Mouse (Mus musculus): Measurements from ENCODE around the gene Ckap5. TPM values are rescaled to one million over a fixed set of nuclear protein-coding genes. Genes with fewer than 3 reads are reported as not detected.
A peak's percentile ranks its signal among the peaks of the same experiment; 100 is the strongest.
"Not testable (repeated sequence)": the region's sequence is repeated elsewhere in the genome, so short reads cannot be mapped to it uniquely, and the experiment has no call there.

Ckap5 gene
- polyA plus RNA-seq (2015; fragmentation: Nextera tagmentation; extraction: Ambion mirVana), result 32.8 and 39.3 TPM in 2 replicates

DNA sequence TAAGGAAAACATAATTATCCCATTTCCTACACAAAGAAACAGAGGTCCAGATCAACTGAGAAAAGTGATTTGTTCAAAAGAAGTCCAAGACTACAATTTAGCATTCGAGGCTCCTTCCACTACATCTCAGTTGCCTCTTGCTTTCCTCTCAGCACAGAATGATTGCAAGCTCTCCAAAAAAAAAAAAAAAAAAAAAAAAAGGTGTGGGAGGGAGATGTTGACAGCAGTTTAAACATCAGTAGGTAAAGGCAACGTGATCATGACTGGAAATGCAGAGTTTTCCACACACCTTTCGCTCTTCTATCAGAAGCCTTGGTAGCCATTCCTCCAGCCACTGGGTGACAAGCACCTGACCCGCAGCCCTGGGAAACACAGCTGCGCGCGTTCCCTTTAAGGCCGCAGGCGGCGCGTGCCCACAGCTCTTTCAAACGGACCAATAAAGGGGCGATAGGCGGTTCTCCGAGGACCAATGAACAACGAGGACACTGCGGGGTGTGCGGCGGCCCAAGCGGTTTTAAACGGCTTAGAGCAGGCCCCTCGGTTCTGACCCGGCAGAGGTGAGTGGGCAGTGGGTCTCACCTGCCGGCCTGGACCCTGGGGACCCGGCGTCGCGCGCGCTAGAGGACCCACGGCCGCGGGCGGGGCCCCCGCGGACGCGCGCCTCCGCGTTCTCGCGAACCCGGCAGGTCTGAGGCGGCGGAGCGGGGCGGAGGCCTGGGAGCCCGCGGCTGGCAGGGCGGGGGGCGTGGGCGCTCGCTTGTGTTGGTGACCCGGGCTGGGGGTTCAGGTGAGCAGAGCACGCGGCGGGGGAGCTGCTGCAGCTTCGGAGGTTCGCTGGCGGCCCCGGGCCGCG is at the start of gene Ckap5:
Ckap5 (plus strand) TSS at position 469 of the 853 bp plus-strand sequence.
- peak within 1 kb of the TSS; percentile 86 for H3K27ac ChIP-seq (ENCODE audit: low read length)
- no peaks in the 10 kb centered on the region for H3K27me3 ChIP-seq (ENCODE audit: control insufficient read depth, insufficient read depth, low read depth, low read length)
- no peaks in the 10 kb centered on the region for H3K9me3 ChIP-seq (replicated peaks; ENCODE audit: control insufficient read depth, low read length)
- H3K4me1 ChIP-seq (ENCODE audit: control insufficient read depth, low read depth, low read length), result peaks cover 8% of the 10 kb centered on the region
- peaks cover 7% of the 10 kb centered on the region for H3K36me3 ChIP-seq (ENCODE audit: control insufficient read depth, insufficient read depth)
- H3K4me3 ChIP-seq (ENCODE audit: low read depth, low read length), result peak within 1 kb of the TSS; percentile 99
- ATAC-seq (ENCODE audit: low read depth), result peak; percentile 99
- under 1% methylated on average over 56 of the region's 64 CpGs for WGBS (ENCODE audit: insufficient replicate concordance)
- peak within 1 kb of the TSS; percentile 97 for H3K9ac ChIP-seq (ENCODE audit: low read depth, low read length)
- peak within 1 kb of the TSS; percentile 83 for H3K4me2 ChIP-seq (ENCODE audit: low read depth, low read length)

DNA sequence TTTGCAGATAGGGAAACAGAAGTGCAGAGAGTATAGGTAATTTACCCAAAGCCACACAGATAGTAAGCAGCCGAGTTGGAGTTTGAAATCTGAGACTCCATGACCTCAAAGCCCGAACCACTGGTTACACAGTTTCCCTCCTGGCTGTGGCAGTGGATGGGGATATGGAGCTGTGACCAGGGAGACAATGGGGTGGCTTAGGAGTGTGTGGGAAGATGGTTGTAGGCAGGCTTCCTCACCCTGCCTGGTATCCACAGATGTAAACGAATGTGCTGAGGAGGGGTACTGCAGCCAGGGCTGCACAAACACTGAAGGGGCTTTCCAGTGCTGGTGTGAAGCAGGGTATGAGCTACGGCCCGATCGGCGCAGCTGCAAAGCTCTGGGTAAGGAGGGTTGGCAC is 49.7 kb upstream of the Ckap5 start:
- WGBS (ENCODE audit: insufficient replicate concordance), result 69% methylated on average over 7 of the region's 7 CpGs
- no peaks in the 10 kb centered on the region; the same call in 1 of the 2 replicates for H3K36me3 ChIP-seq (ENCODE audit: control insufficient read depth, insufficient read depth)
- no peaks in the 10 kb centered on the region for H3K27me3 ChIP-seq (ENCODE audit: control insufficient read depth, insufficient read depth, low read depth, low read length)
- H3K4me3 ChIP-seq (ENCODE audit: low read depth, low read length), result no peak overlapping the region
- no peaks in the 10 kb centered on the region for H3K9me3 ChIP-seq (replicated peaks; ENCODE audit: control insufficient read depth, low read length)
- ATAC-seq (ENCODE audit: low read depth), result no peak
- no peaks in the 10 kb centered on the region for H3K4me1 ChIP-seq (ENCODE audit: control insufficient read depth, low read depth, low read length)
- H3K9ac ChIP-seq (ENCODE audit: low read depth, low read length), result no peak overlapping the region
- H3K27ac ChIP-seq (ENCODE audit: low read length), result no peak overlapping the region
- peak overlapping the region; percentile 20; the same call in 1 of the 2 replicates for H3K4me2 ChIP-seq (ENCODE audit: low read depth, low read length)

DNA sequence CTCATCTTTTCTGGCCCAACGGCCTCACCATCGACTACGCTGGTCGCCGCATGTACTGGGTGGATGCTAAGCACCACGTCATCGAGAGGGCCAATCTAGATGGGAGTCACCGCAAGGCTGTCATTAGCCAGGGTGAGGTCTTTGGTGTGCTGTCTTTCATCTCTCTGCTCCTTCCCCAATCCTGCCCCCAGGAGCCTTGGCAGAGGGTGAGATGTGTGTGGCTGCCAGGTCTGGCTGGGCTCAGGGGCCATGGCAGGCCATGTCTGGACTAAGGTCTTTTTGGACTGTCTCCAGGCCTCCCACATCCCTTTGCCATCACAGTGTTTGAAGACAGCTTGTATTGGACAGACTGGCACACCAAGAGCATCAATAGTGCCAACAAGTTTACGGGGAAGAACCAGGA is 46.2 kb upstream of the Ckap5 start:
- no peak overlapping the region for H3K9ac ChIP-seq (ENCODE audit: low read depth, low read length)
- H3K9me3 ChIP-seq (replicated peaks; ENCODE audit: control insufficient read depth, low read length), result no peaks in the 10 kb centered on the region
- no peaks in the 10 kb centered on the region for H3K4me1 ChIP-seq (ENCODE audit: control insufficient read depth, low read depth, low read length)
- H3K27ac ChIP-seq (ENCODE audit: low read length), result no peak overlapping the region
- 90% methylated on average over 9 of the region's 9 CpGs for WGBS (ENCODE audit: insufficient replicate concordance)
- no peak overlapping the region for H3K4me3 ChIP-seq (ENCODE audit: low read depth, low read length)
- ATAC-seq (ENCODE audit: low read depth), result no peak
- H3K27me3 ChIP-seq (ENCODE audit: control insufficient read depth, insufficient read depth, low read depth, low read length), result no peaks in the 10 kb centered on the region
- no peaks in the 10 kb centered on the region for H3K36me3 ChIP-seq (ENCODE audit: control insufficient read depth, insufficient read depth)
- H3K4me2 ChIP-seq (ENCODE audit: low read depth, low read length), result no peak overlapping the region

DNA sequence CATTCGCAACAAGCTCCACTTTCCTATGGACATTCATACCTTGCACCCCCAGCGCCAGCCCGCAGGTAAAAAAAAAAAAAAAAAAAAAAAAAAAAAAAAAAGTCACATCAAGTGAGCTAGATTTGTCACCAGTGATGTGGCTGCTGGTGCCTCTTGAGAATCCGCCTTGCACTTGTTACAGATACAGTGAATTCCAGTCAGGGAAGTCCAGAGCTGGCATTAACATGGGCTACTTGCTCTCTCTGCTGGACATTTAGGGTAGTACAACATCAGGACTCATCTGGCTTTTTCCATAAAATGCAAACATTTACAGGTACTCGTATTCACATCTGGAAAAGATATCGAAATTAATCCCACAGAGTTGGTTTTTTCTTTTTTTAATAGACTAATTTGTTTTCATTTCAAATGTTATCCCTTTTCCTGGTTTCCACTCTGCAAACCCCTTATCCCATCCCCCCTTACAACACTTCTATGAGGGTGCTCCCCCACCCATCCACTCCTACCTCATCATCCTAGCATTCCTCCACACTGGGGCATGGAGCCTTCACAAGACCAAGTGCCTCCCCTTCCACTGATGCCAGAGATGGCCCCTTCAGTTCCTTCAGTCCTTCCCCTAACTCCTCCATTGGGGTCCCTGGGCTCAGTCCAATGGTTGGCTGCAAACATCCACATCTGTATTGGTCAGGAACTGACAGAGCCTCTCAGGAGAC is 45.6 kb upstream of the Ckap5 start:
- no peak for ATAC-seq (ENCODE audit: low read depth)
- H3K4me2 ChIP-seq (ENCODE audit: low read depth, low read length), result no peak overlapping the region
- H3K27ac ChIP-seq (ENCODE audit: low read length), result no peak overlapping the region
- WGBS (ENCODE audit: insufficient replicate concordance), result 46% methylated on average over 6 of the region's 6 CpGs
- H3K4me1 ChIP-seq (ENCODE audit: control insufficient read depth, low read depth, low read length), result no peaks in the 10 kb centered on the region
- H3K9ac ChIP-seq (ENCODE audit: low read depth, low read length), result no peak overlapping the region
- H3K9me3 ChIP-seq (replicated peaks; ENCODE audit: control insufficient read depth, low read length), result no peaks in the 10 kb centered on the region
- H3K27me3 ChIP-seq (ENCODE audit: control insufficient read depth, insufficient read depth, low read depth, low read length), result no peaks in the 10 kb centered on the region
- H3K4me3 ChIP-seq (ENCODE audit: low read depth, low read length), result no peak overlapping the region
- H3K36me3 ChIP-seq (ENCODE audit: control insufficient read depth, insufficient read depth), result no peaks in the 10 kb centered on the region

DNA sequence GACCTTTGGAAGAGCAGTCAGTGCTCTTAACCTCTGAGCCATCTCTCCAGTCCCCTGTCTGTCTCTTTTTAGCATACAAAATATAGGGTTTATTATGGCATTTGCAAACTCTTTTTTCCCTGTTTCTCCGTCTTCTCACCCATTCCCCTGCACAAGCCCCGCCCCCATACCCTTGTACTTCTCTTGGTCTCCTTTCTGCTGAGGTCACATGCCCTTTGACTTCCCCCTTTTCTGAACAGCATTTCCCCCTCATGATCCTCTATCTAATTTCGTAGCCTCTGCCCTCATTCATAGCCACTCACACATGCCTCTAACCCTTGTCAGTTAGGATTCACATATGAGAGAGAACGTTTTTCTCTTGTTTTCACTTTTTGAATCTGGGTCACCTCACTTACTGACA is 41.9 kb upstream of the Ckap5 start:
- Histone ChIP-seq H3K36me3 (ENCODE audit: control insufficient read depth, insufficient read depth) (no peaks in the 10 kb centered on the region), H3K27me3 (ENCODE audit: control insufficient read depth, insufficient read depth, low read depth, low read length) (no peaks in the 10 kb centered on the region), H3K9me3 (replicated peaks; ENCODE audit: control insufficient read depth, low read length) (no peaks in the 10 kb centered on the region), H3K4me3 (ENCODE audit: low read depth, low read length) (no peak overlapping the region), H3K4me1 (ENCODE audit: control insufficient read depth, low read depth, low read length) (no peaks in the 10 kb centered on the region), H3K9ac (ENCODE audit: low read depth, low read length) (no peak overlapping the region), H3K27ac (ENCODE audit: low read length) (no peak overlapping the region), H3K4me2 (ENCODE audit: low read depth, low read length) (no peak overlapping the region)
- 33% methylated on average over 4 of the region's 4 CpGs for WGBS (ENCODE audit: insufficient replicate concordance)
- ATAC-seq (ENCODE audit: low read depth), result no peak

DNA sequence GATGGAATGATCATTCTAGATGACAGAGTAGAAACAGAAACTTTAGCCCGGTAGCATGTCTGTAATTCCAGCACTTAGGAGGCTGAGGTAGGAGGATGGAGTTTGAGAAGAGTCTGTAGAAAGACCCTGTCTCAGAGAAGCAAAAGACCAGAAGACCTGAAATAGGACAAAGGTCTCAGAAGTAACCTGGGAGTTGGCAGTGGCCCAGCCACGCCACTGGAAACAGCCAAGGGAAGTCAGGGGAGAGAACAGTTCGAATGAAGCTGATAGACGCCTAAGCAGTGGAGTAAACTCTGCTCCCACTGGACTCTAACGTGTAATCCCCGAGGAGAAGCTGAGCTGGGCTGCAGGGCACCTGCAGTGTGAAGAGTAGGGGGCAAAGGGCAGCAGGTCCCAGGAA is 41.3 kb upstream of the Ckap5 start:
- Histone ChIP-seq H3K4me2 (ENCODE audit: low read depth, low read length) (no peak overlapping the region), H3K4me1 (ENCODE audit: control insufficient read depth, low read depth, low read length) (no peaks in the 10 kb centered on the region), H3K36me3 (ENCODE audit: control insufficient read depth, insufficient read depth) (no peaks in the 10 kb centered on the region), H3K9me3 (replicated peaks; ENCODE audit: control insufficient read depth, low read length) (no peaks in the 10 kb centered on the region), H3K27me3 (ENCODE audit: control insufficient read depth, insufficient read depth, low read depth, low read length) (no peaks in the 10 kb centered on the region), H3K9ac (ENCODE audit: low read depth, low read length) (no peak overlapping the region), H3K4me3 (ENCODE audit: low read depth, low read length) (no peak overlapping the region), H3K27ac (ENCODE audit: low read length) (no peak overlapping the region)
- WGBS (ENCODE audit: insufficient replicate concordance), result 53% methylated on average over 6 of the region's 6 CpGs
- ATAC-seq (ENCODE audit: low read depth), result no peak

DNA sequence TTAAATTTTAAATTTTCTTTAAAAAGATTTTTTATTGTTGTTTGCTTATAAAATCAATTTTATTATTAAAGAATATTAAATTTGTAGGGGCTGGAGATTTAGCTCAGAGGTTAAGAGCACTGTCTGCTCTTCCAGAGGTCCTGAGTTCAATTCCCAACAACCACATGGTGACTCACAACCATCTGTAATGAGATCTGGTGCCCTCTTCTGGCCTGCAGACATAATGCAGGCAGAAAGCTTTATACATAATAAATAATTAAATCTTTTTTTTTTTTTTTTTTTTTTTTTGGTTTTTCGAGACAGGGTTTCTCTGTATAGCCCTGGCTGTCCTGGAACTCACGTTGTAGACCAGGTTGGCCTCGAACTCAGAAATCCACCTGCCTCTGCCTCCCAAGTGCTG is 39.3 kb upstream of the Ckap5 start:
- H3K4me1 ChIP-seq (ENCODE audit: control insufficient read depth, low read depth, low read length); H3K27me3 ChIP-seq (ENCODE audit: control insufficient read depth, insufficient read depth, low read depth, low read length); H3K27ac ChIP-seq (ENCODE audit: low read length); H3K4me2 ChIP-seq (ENCODE audit: low read depth, low read length); H3K36me3 ChIP-seq (ENCODE audit: control insufficient read depth, insufficient read depth); H3K4me3 ChIP-seq (ENCODE audit: low read depth, low read length); H3K9me3 ChIP-seq (replicated peaks; ENCODE audit: control insufficient read depth, low read length); H3K9ac ChIP-seq (ENCODE audit: low read depth, low read length); ATAC-seq (ENCODE audit: low read depth): not testable (repeated sequence)
- 31% methylated on average over 3 of the region's 3 CpGs for WGBS (ENCODE audit: insufficient replicate concordance)

DNA sequence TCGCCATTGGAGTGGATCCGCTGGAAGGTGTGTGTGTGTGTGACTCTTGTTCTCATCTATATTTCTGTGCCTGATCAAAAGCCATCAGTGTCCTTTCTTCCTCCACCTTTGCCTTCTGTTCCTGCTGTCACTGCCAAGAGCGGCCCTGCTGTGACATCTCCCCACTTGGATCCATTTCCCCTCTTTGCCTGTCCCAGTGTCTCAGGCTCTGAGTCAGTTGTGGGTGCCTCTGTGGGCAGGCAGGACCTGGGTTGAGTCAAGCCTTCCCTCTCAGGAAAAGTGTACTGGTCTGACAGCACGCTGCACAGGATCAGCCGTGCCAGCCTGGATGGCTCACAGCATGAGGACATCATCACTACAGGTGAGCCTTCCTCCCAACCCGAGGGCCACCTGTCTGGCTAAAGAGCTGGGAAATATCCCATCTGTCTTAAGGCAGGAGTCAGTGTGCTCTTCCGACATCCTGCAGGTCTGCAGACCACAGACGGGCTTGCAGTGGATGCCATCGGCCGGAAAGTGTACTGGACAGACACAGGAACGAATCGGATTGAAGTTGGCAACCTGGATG is 34.4 kb upstream of the Ckap5 start:
- no peaks in the 10 kb centered on the region for H3K9me3 ChIP-seq (replicated peaks; ENCODE audit: control insufficient read depth, low read length)
- H3K27ac ChIP-seq (ENCODE audit: low read length), result no peak overlapping the region
- WGBS (ENCODE audit: insufficient replicate concordance), result 75% methylated on average over 12 of the region's 12 CpGs
- ATAC-seq (ENCODE audit: low read depth), result no peak
- no peak overlapping the region for H3K4me3 ChIP-seq (ENCODE audit: low read depth, low read length)
- no peaks in the 10 kb centered on the region for H3K36me3 ChIP-seq (ENCODE audit: control insufficient read depth, insufficient read depth)
- no peak overlapping the region for H3K9ac ChIP-seq (ENCODE audit: low read depth, low read length)
- H3K4me1 ChIP-seq (ENCODE audit: control insufficient read depth, low read depth, low read length), result no peaks in the 10 kb centered on the region
- no peaks in the 10 kb centered on the region for H3K27me3 ChIP-seq (ENCODE audit: control insufficient read depth, insufficient read depth, low read depth, low read length)
- H3K4me2 ChIP-seq (ENCODE audit: low read depth, low read length), result no peak overlapping the region

DNA sequence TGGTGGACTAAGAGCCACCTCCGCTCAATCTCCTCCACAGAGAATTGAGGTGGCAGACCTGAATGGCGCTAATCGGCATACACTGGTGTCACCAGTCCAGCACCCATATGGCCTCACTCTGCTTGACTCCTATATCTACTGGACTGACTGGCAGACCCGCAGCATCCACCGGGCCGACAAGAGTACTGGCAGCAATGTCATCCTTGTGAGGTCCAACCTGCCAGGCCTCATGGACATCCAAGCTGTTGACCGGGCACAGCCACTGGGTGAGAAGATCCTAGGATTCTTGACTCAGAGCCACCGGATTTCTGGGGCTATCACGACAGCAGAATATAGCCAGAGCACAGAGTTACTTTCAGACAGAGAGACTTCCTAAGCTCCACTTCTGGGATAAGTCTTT is 32.6 kb upstream of the Ckap5 start:
- no peaks in the 10 kb centered on the region for H3K9me3 ChIP-seq (replicated peaks; ENCODE audit: control insufficient read depth, low read length)
- H3K27ac ChIP-seq (ENCODE audit: low read length), result no peak overlapping the region
- no peak overlapping the region for H3K4me2 ChIP-seq (ENCODE audit: low read depth, low read length)
- no peak overlapping the region for H3K9ac ChIP-seq (ENCODE audit: low read depth, low read length)
- no peaks in the 10 kb centered on the region for H3K36me3 ChIP-seq (ENCODE audit: control insufficient read depth, insufficient read depth)
- H3K4me3 ChIP-seq (ENCODE audit: low read depth, low read length), result no peak overlapping the region
- WGBS (ENCODE audit: insufficient replicate concordance), result 78% methylated on average over 9 of the region's 9 CpGs
- H3K27me3 ChIP-seq (ENCODE audit: control insufficient read depth, insufficient read depth, low read depth, low read length), result no peaks in the 10 kb centered on the region
- H3K4me1 ChIP-seq (ENCODE audit: control insufficient read depth, low read depth, low read length), result no peaks in the 10 kb centered on the region
- ATAC-seq (ENCODE audit: low read depth), result no peak
